Mouse (Mus musculus) spleen, adult 18-20 months (tissue): Measurements from ENCODE around the gene Kars.

ENCODE experiments used
- DNase-seq, 2 experiments: peaks; one replicate each; pipeline ENCODE4 v3.0.0; 2022; ENCODE audit warnings: mixed read lengths in 2 of 2

Kars gene

DNA sequence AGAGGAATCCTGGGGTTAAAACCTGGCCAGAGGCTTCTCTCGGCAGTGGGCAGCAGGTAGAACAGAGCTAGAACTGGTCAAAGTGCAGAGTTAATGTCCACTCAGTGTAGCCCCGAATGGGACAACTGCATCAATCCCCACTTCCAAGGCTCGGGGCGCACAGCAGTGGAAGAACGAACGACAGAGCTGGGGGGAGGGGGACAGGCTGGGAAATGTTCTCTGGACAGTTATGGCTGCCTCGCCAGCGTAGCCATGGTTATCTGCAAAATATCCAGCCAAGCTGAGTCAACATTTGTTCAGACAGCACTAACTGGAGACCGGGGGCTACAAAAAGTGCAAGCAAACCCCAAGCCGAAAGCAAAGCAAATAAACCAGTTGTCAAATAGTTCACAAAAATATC, 33.0 kb downstream of the Kars start:
- no peak for DNase-seq

- no peak for DNase-seq
These were observed 34.8 kb downstream of the Kars start for GRCm38 (mm10) chr8:111976326-111976725.

- DNase-seq: no peak
These were observed 35.4 kb downstream of the Kars start for GRCm38 (mm10) chr8:111975706-111976105.

DNA sequence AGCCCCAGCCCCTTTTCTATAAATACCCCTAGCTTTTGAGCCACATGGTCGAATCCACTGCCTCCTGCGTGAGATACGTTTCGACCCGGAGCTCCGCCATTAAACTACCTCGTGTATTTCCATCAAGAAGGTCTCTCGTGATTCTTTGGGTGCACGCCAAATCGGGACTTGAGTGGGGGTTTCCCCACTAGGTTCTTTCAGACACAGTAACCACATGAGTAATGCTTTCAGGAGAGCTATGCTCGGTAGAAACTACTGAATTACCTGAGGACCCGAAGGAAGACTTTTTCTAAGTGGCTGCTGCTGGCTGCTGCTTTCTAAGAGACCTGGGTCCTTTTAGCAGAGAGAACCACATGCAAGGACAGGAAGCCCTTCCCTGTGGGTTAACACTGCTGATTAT, 37.0 kb downstream of the Kars start:
- DNase-seq: no peak

GRCm38 (mm10) chr8:111968991-111969390, 42.1 kb downstream of the Kars start:
- DNase-seq: no peak

DNA sequence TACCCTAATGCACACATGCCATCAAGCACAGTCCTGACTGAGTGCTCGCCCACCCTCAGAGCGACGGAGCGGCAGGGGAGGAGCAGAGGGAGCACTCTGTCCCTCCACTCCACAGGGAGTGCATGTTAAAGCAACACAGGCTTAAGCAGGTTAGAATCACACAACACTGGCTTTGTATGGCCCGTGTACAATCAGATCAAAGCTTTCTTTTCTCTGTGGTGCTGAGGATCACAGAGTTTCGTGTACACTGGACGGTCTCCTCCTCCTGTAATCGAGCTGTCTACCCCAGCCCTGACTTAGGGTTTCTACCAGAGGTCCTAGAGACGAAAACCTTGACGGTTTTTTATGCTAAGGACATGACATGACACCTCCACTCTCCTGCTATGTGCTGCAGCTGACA, 42.6 kb downstream of the Kars start:
- DNase-seq: no peak

DNA sequence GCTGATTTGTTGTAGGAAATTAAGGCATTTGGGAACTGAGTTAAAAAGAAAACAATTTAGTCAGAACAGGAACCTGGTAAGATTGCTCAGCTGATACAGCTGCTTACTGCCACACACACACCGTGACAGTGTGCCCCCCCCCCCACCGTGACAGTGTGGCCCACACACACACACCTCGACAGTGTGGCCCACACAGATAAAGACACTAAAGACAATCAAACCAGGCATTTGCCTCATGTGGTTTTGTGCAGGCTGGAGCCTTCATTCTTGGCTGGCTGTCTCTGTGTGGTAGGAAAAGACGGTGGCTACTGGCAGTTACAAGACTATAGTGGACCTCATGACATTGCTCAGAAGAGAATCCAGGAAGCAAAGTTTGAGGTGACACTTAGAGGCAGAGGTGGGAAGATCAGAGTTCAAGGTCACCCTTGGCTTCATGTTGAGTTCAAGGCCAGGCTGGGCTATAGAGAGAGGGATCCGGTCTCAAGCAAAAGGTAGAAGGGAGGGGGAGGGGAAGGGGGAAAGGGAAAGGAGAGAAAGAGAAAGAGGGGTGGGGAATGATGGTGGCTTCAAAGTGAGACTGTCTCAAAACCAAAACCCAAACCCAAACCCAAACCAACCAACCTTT, 43.8 kb downstream of the Kars start:
- no peak for DNase-seq

GRCm38 (mm10) chr8:111964849-111965561, 46.1 kb downstream of the Kars start:
- DNase-seq: no peak

DNA sequence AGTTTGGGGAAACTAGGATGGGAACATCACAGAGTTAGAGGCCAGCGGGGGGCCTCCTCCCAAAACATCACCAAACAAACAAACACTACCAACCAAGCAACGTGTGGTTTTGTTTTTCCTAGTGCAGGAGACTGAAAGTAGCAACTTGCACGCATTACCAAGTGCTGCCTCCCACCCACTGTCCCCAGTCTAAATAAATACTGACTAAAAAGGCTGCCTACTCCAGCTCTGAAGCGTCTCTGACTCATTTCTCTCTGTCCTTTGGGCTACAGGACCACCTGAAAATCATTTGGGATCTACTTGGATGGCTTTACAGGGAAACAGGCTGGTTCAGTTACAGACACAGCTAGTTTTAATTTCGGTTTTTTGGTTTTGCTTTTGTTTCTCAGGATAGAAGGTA, 46.8 kb downstream of the Kars start:
- DNase-seq: no peak

- no peak for DNase-seq
These were observed 47.6 kb downstream of the Kars start for GRCm38 (mm10) chr8:111963546-111963945.

DNA sequence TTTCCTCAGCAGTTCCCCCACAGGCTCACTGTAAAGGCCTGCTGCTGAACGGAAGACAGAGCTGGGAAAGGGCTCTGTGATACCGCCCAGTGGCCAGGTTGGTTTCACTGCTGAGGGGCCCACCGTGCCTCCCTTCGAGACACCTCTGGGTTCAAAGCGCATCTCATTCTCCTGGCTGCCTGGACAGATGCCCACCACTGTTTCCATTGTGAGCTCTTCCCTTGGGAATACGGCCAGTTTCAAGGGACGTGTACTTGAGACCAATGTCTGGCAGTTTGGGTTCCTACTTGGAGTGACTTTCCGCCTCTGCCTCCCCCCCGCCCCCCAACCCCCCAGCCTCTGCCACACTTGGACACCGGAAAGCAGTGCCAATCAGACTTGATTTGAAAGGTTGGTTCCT, 48.0 kb downstream of the Kars start:
- DNase-seq: no peak

- no peak for DNase-seq
These were observed 48.5 kb downstream of the Kars start for GRCm38 (mm10) chr8:111962589-111962988.

- no peak for DNase-seq
These were observed 49.8 kb downstream of the Kars start for GRCm38 (mm10) chr8:111961330-111961729.

- DNase-seq: no peak
These were observed 50.4 kb downstream of the Kars start for GRCm38 (mm10) chr8:111960591-111961321.

GRCm38 (mm10) chr8:111957231-111957630, 53.9 kb downstream of the Kars start:
- no peak for DNase-seq

DNA sequence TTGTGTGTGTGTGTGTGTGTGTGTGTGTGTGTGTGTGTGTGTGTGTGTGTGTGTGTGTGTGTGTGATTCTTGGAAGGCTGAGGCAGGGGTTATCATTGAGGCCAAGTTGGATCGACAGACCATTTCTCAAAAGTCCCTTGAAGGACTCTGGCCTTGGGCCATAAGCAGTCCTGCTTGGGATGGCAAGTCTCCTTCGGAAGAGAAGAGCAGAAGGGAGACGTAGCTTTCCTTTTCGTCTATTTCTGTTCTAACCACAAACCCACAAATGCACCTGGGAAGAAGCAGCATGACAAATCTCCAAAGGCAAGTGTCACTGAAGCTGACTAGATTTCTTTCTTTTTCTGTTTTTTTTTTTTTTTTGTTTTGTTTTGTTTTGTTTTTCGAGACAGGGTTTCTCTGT, 55.2 kb downstream of the Kars start:
- DNase-seq: no peak

GRCm38 (mm10) chr8:111954844-111955594, 56.1 kb downstream of the Kars start:
- no peak for DNase-seq

DNA sequence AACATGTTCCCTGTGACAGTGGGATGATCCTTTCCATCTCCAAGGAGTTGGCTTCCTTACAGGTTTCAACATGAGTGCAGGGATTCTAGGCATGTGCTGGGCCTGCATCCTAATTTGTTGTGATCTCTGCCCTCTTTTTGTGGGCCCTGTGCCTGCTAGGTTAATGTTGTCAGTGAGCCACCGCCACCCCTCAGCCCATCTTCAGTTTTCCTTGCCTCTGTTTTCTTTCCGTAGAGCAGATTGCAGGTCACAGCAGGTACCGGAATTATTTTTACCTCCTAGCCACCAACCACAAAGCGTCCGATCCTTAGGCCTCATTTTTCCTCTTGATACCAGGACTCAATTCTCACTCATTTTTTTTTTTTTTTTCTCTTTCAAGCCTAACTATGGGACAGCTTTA, 59.2 kb downstream of the Kars start:
- no peak for DNase-seq

GRCm38 (mm10) chr8:111951317-111951716, 59.8 kb downstream of the Kars start:
- peak; percentile 63 to 64 for DNase-seq

GRCm38 (mm10) chr8:111950846-111951245, 60.3 kb downstream of the Kars start:
- DNase-seq: no peak

DNA sequence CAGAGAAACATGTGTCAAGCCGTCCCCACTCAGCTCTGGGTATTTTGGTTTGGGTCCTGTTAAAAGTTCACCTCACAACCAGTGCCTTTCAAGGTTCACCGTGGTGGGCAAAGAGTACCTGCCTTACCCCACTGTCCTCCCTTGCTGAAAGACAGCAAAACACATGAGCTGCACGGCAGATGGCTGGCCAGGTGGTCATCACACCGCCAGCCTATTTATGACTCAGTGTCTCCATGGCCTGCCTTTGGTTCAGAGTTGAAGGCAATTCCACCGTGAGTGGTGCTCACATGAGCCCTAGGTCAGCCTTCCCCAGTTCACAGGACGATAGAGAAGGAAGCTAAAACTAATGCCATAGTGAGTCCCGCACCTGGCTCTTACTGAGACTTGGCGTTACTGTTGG, 63.2 kb downstream of the Kars start:
- no peak for DNase-seq

DNA sequence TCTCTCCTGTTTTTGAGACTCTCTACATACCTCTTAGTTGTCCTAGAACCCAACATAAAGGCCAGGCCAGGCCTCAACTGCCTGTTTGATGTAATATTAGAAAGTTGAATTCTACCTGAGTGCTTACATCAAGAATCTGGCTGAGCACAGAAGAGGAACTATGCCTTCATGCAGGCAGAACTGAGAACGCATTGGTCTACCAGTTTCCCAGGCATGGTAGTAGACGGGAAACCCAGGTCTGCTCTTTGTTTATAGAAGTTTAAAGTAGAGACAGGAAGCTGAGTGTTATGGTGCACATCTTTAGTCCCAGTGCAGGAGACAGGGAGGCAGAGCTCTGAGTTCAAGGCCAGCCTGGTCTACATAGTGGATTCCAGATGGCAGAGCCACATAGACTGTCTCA, 64.0 kb downstream of the Kars start:
- DNase-seq: no peak

DNA sequence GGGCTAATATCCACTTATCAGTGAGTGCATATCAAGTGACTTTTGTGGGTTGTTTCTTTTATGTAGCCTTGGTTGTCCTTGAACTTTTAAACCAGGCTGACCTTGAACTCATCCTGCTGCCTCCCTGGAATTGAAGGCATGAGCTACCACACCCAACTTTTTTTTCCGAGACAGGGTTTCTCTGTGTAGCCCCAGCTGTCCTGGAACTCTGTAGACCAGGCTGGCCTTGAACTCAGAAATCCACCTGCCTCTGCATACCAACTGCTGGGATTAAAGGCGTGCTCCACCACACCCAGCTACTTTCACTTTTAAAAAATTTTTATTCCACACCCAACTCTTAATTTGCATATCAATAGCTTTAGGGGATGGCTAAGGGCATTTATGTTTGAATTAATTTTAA, 67.6 kb downstream of the Kars start:
- no peak for DNase-seq
